Mouse (Mus musculus) heart, adult 2 months (tissue): ENCODE data around the gene Gm14412. TPM values are rescaled to one million over a fixed set of nuclear protein-coding genes. Genes with fewer than 3 reads are reported as not detected.
"Not testable (repeated sequence)": the region's sequence is repeated elsewhere in the genome, so short reads cannot be mapped to it uniquely, and the experiment has no call there.

Source experiments
- DNase-seq, 2 experiments: peaks; one replicate each; pipeline ENCODE4 v3.0.0; 2021
- H3K27ac ChIP-seq: fragments of 200-600 bp; 2 replicates; pipeline ENCODE4 v1.8.1; 2022
- H3K27me3 ChIP-seq: fragments of 200-500 bp; 2 replicates; pipeline ENCODE4 v1.6.1; 2012; ENCODE audit warnings: mild to moderate bottlenecking, low read length, inconsistent platforms, mixed read lengths; ENCODE audit not compliant: control insufficient read depth, insufficient read depth
- H3K36me3 ChIP-seq: fragments of 200-500 bp; 2 replicates; pipeline ENCODE4 v1.6.1; 2012; ENCODE audit warnings: low read length, inconsistent platforms; ENCODE audit not compliant: control insufficient read depth, insufficient read depth
- H3K4me1 ChIP-seq: fragments of 200-500 bp; 2 replicates; pipeline ENCODE4 v1.6.1; 2011; ENCODE audit warnings: low read length; ENCODE audit not compliant: control insufficient read depth, insufficient read depth
- H3K4me3 ChIP-seq: fragments of 200-600 bp; 2 replicates; pipeline ENCODE4 v1.8.1; 2022
- H3K79me2 ChIP-seq: fragments of 200-500 bp; replicated peaks from 2 replicates; pipeline ENCODE4 v1.6.1; 2012; ENCODE audit warnings: mild to moderate bottlenecking, inconsistent platforms, low read length, moderate library complexity, mixed read lengths; ENCODE audit not compliant: control insufficient read depth, insufficient read depth
- H3K9ac ChIP-seq: fragments of 200-500 bp; 2 replicates; pipeline ENCODE4 v1.6.1; 2012; ENCODE audit warnings: low read depth, mild to moderate bottlenecking, control low read depth, inconsistent platforms, low read length, mixed read lengths
- CTCF ChIP-seq: fragments of 200-600 bp; IDR thresholded peaks from 2 replicates; pipeline ENCODE4 v1.8.1; 2022; ENCODE audit warnings: antibody characterized with exemption, mild to moderate bottlenecking, moderate library complexity
- EP300 ChIP-seq: fragments of 200-500 bp; IDR thresholded peaks from 2 replicates; pipeline ENCODE4 v1.6.1; 2011; ENCODE audit warnings: low read depth, low read length, control low read depth; ENCODE audit not compliant: insufficient read depth
- POLR2A ChIP-seq: fragments of 200-500 bp; IDR thresholded peaks from 2 replicates; pipeline ENCODE4 v1.6.1; 2011; ENCODE audit warnings: mild to moderate bottlenecking, low read depth, low read length, control low read depth; ENCODE audit not compliant: insufficient read depth
- WGBS: fragments of 180-500 bp; shearing (Covaris S2); methylation state at CpG from one replicate; pipeline ENCODE4 v1.1.7; 2018; 5-methylcytosine and 5-hydroxymethylcytosine counted together
- intact Hi-C: fragments of 180-260 bp; cut with DNase I; formaldehyde crosslinking; loops from one replicate; pipeline ENCODE4 v1.15.1; 2025
- long read RNA-seq: library from polyadenylated mRNA; stranded (forward); transcript quantifications from one replicate; pipeline ENCODE4 v2.0.0, GENCODE M21; 2021
- polyA plus RNA-seq: library from polyadenylated mRNA; depleted of rRNA; stranded (reverse); fragments of >200 nt; gene quantifications from 2 replicates; pipeline ENCODE4 v1.2.3, GENCODE M21; 2012; rRNA removed
- total RNA-seq, 2 experiments: library from RNA; stranded (reverse); gene quantifications; 2 replicates each; pipeline ENCODE4 v1.2.3; 2021

Gene Gm14412
- under 1 TPM; 0.97 to 0.98 TPM for total RNA-seq
- 0.08 and 0.32 TPM in 2 replicates for polyA plus RNA-seq
- long read RNA-seq: 0 reads

- H3K27ac ChIP-seq, intact Hi-C loops, H3K79me2 ChIP-seq: not testable (repeated sequence)
These were observed at the start of gene Gm14412 for GRCm38 (mm10) chr2:177324257-177324733. Gm14412 (minus strand) TSS chr2:177324307.

GRCm38 (mm10) chr2:177329661-177330292 is 5.7 kb upstream of the Gm14412 start:
- H3K9ac ChIP-seq, H3K27ac ChIP-seq, intact Hi-C loops, H3K4me3 ChIP-seq, H3K36me3 ChIP-seq, H3K27me3 ChIP-seq, H3K4me1 ChIP-seq, H3K79me2 ChIP-seq, DNase-seq: not testable (repeated sequence)
- WGBS: 64% methylated on average over 4 of the region's 4 CpGs

More at GRCm38 (mm10) chr2:177324257-177324733, at the start of gene Gm14412:
- H3K4me3 ChIP-seq, DNase-seq, H3K27me3 ChIP-seq, H3K9ac ChIP-seq, H3K36me3 ChIP-seq, H3K4me1 ChIP-seq: not testable (repeated sequence)
- WGBS: 78% methylated on average over 2 of the region's 2 CpGs

GRCm38 (mm10) chr2:177321361-177321760 is 2.7 kb downstream of the Gm14412 start:
- H3K79me2 ChIP-seq, H3K4me3 ChIP-seq, intact Hi-C loops, H3K27me3 ChIP-seq, H3K9ac ChIP-seq, H3K4me1 ChIP-seq, H3K36me3 ChIP-seq, H3K27ac ChIP-seq: not testable (repeated sequence)
- peak; percentile 46 to 50 for DNase-seq

GRCm38 (mm10) chr2:177320786-177321320 is 3.3 kb downstream of the Gm14412 start:
- DNase-seq: peak in 1 of 2 experiments; percentile 11
- H3K27me3 ChIP-seq, H3K36me3 ChIP-seq, intact Hi-C loops, H3K4me3 ChIP-seq, H3K79me2 ChIP-seq, H3K4me1 ChIP-seq, H3K9ac ChIP-seq, H3K27ac ChIP-seq: not testable (repeated sequence)
- 42% methylated on average over 2 of the region's 2 CpGs for WGBS

GRCm38 (mm10) chr2:177318996-177319395 is 5.1 kb downstream of the Gm14412 start:
- no peaks in the 10 kb centered on the region for H3K4me1 ChIP-seq
- WGBS: 69% methylated on average over 1 of the region's 1 CpGs
- H3K36me3 ChIP-seq: no peaks in the 10 kb centered on the region
- TF ChIP-seq POLR2A (no peak), EP300 (no peak), CTCF (no peak)
- H3K4me3 ChIP-seq: no peak overlapping the region
- DNase-seq: no peak
- no peaks in the 10 kb centered on the region for H3K79me2 ChIP-seq
- intact Hi-C loops: loop anchor here (5.0 kb wide), 1 partner anchor 247 kb away; the partner anchor contains the start of gene Gm14401
- H3K27ac ChIP-seq: no peak overlapping the region
- H3K27me3 ChIP-seq: no peaks in the 10 kb centered on the region
- H3K9ac ChIP-seq: no peak overlapping the region

GRCm38 (mm10) chr2:177309627-177310026 is 14.5 kb downstream of the Gm14412 start:
- not testable (repeated sequence) for H3K36me3 ChIP-seq

GRCm38 (mm10) chr2:177304980-177305379 is 19.1 kb downstream of the Gm14412 start:
- intact Hi-C loops, H3K9ac ChIP-seq, H3K36me3 ChIP-seq, H3K27ac ChIP-seq, H3K4me1 ChIP-seq, H3K4me3 ChIP-seq, H3K27me3 ChIP-seq, DNase-seq, H3K79me2 ChIP-seq: not testable (repeated sequence)
- no CpG with 5 or more reads among the region's 2 CpGs for WGBS

More at GRCm38 (mm10) chr2:177309627-177310026, 14.5 kb downstream of the Gm14412 start:
- H3K27me3 ChIP-seq, H3K9ac ChIP-seq, H3K27ac ChIP-seq, H3K4me1 ChIP-seq, DNase-seq, H3K4me3 ChIP-seq, intact Hi-C loops, H3K79me2 ChIP-seq: not testable (repeated sequence)
- WGBS: 71% methylated on average over 4 of the region's 4 CpGs

- H3K4me1 ChIP-seq, DNase-seq, H3K4me3 ChIP-seq, H3K27ac ChIP-seq, H3K9ac ChIP-seq, H3K27me3 ChIP-seq, H3K36me3 ChIP-seq, H3K79me2 ChIP-seq, intact Hi-C loops: not testable (repeated sequence)
- 19% methylated on average over 3 of the region's 3 CpGs for WGBS
These were observed 40.4 kb downstream of the Gm14412 start for GRCm38 (mm10) chr2:177283701-177284100.

- WGBS: 66% methylated on average over 2 of the region's 2 CpGs
- DNase-seq, H3K4me3 ChIP-seq, H3K36me3 ChIP-seq, H3K27me3 ChIP-seq, H3K79me2 ChIP-seq, H3K4me1 ChIP-seq, H3K27ac ChIP-seq, intact Hi-C loops, H3K9ac ChIP-seq: not testable (repeated sequence)
These were observed 46.4 kb downstream of the Gm14412 start for GRCm38 (mm10) chr2:177277754-177278153.
